Mouse (Mus musculus): ENCODE results near the gene Col25a1.

Gene Col25a1

GRCm38 (mm10) chr3:130252355-130252754, 121.1 kb downstream of the Col25a1 start:
- no peak for DNase-seq (ENCODE audit: low read depth, low spot score)

- no peak for DNase-seq (ENCODE audit: low read depth, low spot score)
These were observed 124.8 kb downstream of the Col25a1 start for GRCm38 (mm10) chr3:130256059-130256458.

GRCm38 (mm10) chr3:130256610-130257009, 125.3 kb downstream of the Col25a1 start:
- no peak for DNase-seq (ENCODE audit: low read depth, low spot score)

GRCm38 (mm10) chr3:130259670-130260069, 128.4 kb downstream of the Col25a1 start:
- no peak for DNase-seq (ENCODE audit: low read depth, low spot score)

- no peak for DNase-seq (ENCODE audit: low read depth, low spot score)
These were observed 129.0 kb downstream of the Col25a1 start for GRCm38 (mm10) chr3:130260316-130260715.

- no peak for DNase-seq (ENCODE audit: low read depth, low spot score)
These were observed 133.8 kb downstream of the Col25a1 start for GRCm38 (mm10) chr3:130265104-130265503.

- DNase-seq (ENCODE audit: low read depth, low spot score): no peak
These were observed 139.2 kb downstream of the Col25a1 start for GRCm38 (mm10) chr3:130270509-130270908.

GRCm38 (mm10) chr3:130273949-130274348, 142.6 kb downstream of the Col25a1 start:
- DNase-seq (ENCODE audit: low read depth, low spot score): no peak

GRCm38 (mm10) chr3:130278298-130279050, 147.2 kb downstream of the Col25a1 start:
- no peak for DNase-seq (ENCODE audit: low read depth, low spot score)

GRCm38 (mm10) chr3:130283011-130283760, 151.9 kb downstream of the Col25a1 start:
- no peak for DNase-seq (ENCODE audit: low read depth, low spot score)

GRCm38 (mm10) chr3:130288102-130288501, 156.8 kb downstream of the Col25a1 start:
- DNase-seq (ENCODE audit: low read depth, low spot score): no peak

- DNase-seq (ENCODE audit: low read depth, low spot score): no peak
These were observed 157.5 kb downstream of the Col25a1 start for GRCm38 (mm10) chr3:130288756-130289155.

GRCm38 (mm10) chr3:130289220-130289619, 157.9 kb downstream of the Col25a1 start:
- no peak for DNase-seq (ENCODE audit: low read depth, low spot score)

GRCm38 (mm10) chr3:130290175-130290574, 158.9 kb downstream of the Col25a1 start:
- DNase-seq (ENCODE audit: low read depth, low spot score): no peak

- no peak for DNase-seq (ENCODE audit: low read depth, low spot score)
These were observed 159.4 kb downstream of the Col25a1 start for GRCm38 (mm10) chr3:130290672-130291071.

- DNase-seq (ENCODE audit: low read depth, low spot score): no peak
These were observed 160.6 kb downstream of the Col25a1 start for GRCm38 (mm10) chr3:130291926-130292325.

GRCm38 (mm10) chr3:130300530-130300929, 169.2 kb downstream of the Col25a1 start:
- DNase-seq (ENCODE audit: low read depth, low spot score): no peak

- no peak for DNase-seq (ENCODE audit: low read depth, low spot score)
These were observed 172.3 kb downstream of the Col25a1 start for GRCm38 (mm10) chr3:130303597-130303996.

- no peak for DNase-seq (ENCODE audit: low read depth, low spot score)
These were observed 173.5 kb downstream of the Col25a1 start for GRCm38 (mm10) chr3:130304827-130305226.

- DNase-seq (ENCODE audit: low read depth, low spot score): no peak
These were observed 174.4 kb downstream of the Col25a1 start for GRCm38 (mm10) chr3:130305686-130306085.

- DNase-seq (ENCODE audit: low read depth, low spot score): no peak
These were observed 178.0 kb downstream of the Col25a1 start for GRCm38 (mm10) chr3:130309277-130309676.

GRCm38 (mm10) chr3:130310694-130311305, 179.5 kb downstream of the Col25a1 start:
- DNase-seq (ENCODE audit: low read depth, low spot score): no peak
